Mouse (Mus musculus) testis, adult 2 months (tissue): ENCODE data around the gene St3gal3. TPM values are rescaled to one million over a fixed set of nuclear protein-coding genes. Genes with fewer than 3 reads are reported as not detected.

Source experiments
- H3K27ac ChIP-seq: fragments of 200-500 bp; 2 replicates; pipeline ENCODE4 v1.5.1; 2012; ENCODE audit warnings: low read depth, low read length; ENCODE audit not compliant: control insufficient read depth, insufficient read depth
- H3K27me3 ChIP-seq: fragments of 200-500 bp; 2 replicates; pipeline ENCODE4 v1.6.1; 2012; ENCODE audit warnings: mild to moderate bottlenecking, low read length, moderate library complexity; ENCODE audit not compliant: control insufficient read depth, insufficient read depth
- H3K36me3 ChIP-seq: fragments of 200-500 bp; 2 replicates; pipeline ENCODE4 v1.6.1; 2012; ENCODE audit warnings: mild to moderate bottlenecking, low read length; ENCODE audit not compliant: control insufficient read depth, insufficient read depth
- H3K4me1 ChIP-seq: fragments of 200-500 bp; 2 replicates; pipeline ENCODE4 v1.6.1; 2012; ENCODE audit warnings: low read length; ENCODE audit not compliant: control insufficient read depth, insufficient read depth
- H3K4me3 ChIP-seq: fragments of 200-500 bp; 2 replicates; pipeline ENCODE4 v1.5.1; 2012; ENCODE audit warnings: low read depth, mild to moderate bottlenecking, low read length, moderate library complexity, mixed read lengths; ENCODE audit not compliant: control insufficient read depth
- CTCF ChIP-seq: fragments of 200-500 bp; IDR thresholded peaks from 2 replicates; pipeline ENCODE4 v1.5.1; 2012; ENCODE audit warnings: low read depth, mild to moderate bottlenecking, inconsistent platforms, low read length, moderate library complexity; ENCODE audit not compliant: control insufficient read depth, insufficient read depth, insufficient replicate concordance
- POLR2A ChIP-seq: fragments of 200-500 bp; IDR thresholded peaks from 2 replicates; pipeline ENCODE4 v1.6.1; 2012; ENCODE audit warnings: low read depth, mild to moderate bottlenecking, inconsistent platforms, low read length, moderate library complexity; ENCODE audit not compliant: control insufficient read depth
- polyA plus RNA-seq: library from polyadenylated mRNA; depleted of rRNA; stranded (reverse); fragments of >200 nt; gene quantifications from 2 replicates; pipeline ENCODE4 v1.2.3, GENCODE M21; 2012

The St3gal3 gene
- polyA plus RNA-seq, 1 experiment, result 3.4 TPM

- peaks cover 1% of the 10 kb centered on the region for H3K36me3 ChIP-seq
- no peaks in the 10 kb centered on the region for H3K4me1 ChIP-seq
- TF ChIP-seq POLR2A (no peak), CTCF (no peak; the same call in 1 of the 2 replicates)
- H3K27ac ChIP-seq, result no peak overlapping the region
- H3K4me3 ChIP-seq, result no peak overlapping the region
- H3K27me3 ChIP-seq, result no peaks in the 10 kb centered on the region
Observed at GRCm38 (mm10) chr4:118149055-118149576, 14.4 kb upstream of the St3gal3 start.

GRCm38 (mm10) chr4:118148317-118148687 is 13.6 kb upstream of the St3gal3 start:
- Histone ChIP-seq H3K27ac (no peak overlapping the region), H3K4me1 (no peaks in the 10 kb centered on the region), H3K27me3 (no peaks in the 10 kb centered on the region), H3K4me3 (no peak overlapping the region), H3K36me3 (peaks cover 1% of the 10 kb centered on the region)
- no peak for TF ChIP-seq POLR2A
- TF ChIP-seq CTCF, result no peak

- H3K36me3 ChIP-seq, result peaks cover 1% of the 10 kb centered on the region
- H3K4me3 ChIP-seq, result no peak overlapping the region
- H3K27me3 ChIP-seq, result no peaks in the 10 kb centered on the region
- 0 out of 2 replicates have a peak, but pooled peaks have one; percentile 1 for TF ChIP-seq CTCF
- no peak for TF ChIP-seq POLR2A
- no peaks in the 10 kb centered on the region for H3K4me1 ChIP-seq
- H3K27ac ChIP-seq, result no peak overlapping the region
Observed at GRCm38 (mm10) chr4:118147547-118148316, 13.0 kb upstream of the St3gal3 start.

DNA sequence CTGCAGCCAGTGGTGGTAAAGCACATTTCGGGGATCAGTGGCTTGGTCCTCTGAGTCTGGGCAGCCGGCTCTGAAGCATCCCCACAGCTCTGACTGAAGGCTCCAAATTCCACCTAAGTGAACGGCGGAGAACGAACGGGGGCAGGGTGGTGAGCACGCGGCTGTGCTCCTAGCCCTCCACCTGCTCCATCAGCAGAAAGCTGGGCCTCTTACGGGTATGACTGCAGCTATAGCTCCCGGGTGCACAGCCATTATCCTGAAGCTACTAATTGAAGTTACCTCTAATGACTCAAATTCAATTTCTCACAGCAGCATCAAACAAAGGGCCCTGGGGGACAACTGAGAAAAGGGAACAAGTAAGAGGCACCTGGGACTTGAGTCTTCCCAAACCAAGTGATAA is 12.4 kb upstream of the St3gal3 start:
- no peak overlapping the region for H3K4me3 ChIP-seq
- no peaks in the 10 kb centered on the region for H3K27me3 ChIP-seq
- H3K27ac ChIP-seq, result no peak overlapping the region
- TF ChIP-seq POLR2A, result no peak
- no peak for TF ChIP-seq CTCF
- H3K36me3 ChIP-seq, result peaks cover 3% of the 10 kb centered on the region
- no peaks in the 10 kb centered on the region for H3K4me1 ChIP-seq

DNA sequence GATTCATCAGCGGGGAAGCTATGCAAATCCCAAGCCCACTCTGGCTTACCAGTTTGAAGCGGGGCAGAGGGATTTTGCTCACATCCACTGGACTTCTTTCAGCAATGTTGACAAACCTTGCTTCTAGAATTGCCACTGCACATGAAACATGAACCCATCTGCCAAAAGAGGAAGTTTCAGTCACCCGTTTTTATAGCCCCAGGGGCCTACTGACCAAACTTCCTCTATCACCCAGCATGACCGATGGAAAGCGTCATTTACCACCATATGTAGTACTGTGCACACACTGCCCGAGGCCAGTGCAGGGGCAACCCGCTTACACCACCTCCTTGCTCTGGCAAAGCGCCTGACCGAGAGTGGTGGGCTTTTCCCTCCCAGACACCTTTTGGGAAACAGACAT is 9.6 kb upstream of the St3gal3 start:
- TF ChIP-seq POLR2A, result no peak
- no peak for TF ChIP-seq CTCF
- H3K27ac ChIP-seq, result no peak overlapping the region
- no peaks in the 10 kb centered on the region for H3K4me1 ChIP-seq
- H3K36me3 ChIP-seq, result peaks cover 3% of the 10 kb centered on the region
- no peak overlapping the region for H3K4me3 ChIP-seq
- no peaks in the 10 kb centered on the region for H3K27me3 ChIP-seq

DNA sequence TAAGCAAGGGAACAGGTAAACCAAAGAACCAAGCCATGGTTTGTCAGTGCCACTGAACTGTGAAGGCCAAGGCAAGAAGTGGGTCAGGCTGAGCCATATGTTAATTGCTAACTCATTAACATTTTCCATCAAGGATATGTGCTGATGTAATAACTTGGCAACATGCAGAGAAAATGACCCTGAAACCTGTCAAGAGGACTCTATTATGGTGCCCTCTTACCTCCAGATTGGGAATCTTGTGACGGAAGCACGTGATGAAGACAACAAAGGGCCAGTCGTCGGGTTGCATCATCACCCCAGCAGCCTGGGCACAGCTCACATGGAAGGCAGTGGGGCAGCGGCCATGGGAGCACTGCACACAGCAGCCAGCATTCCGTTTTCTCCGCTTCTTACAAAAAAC is 9.0 kb upstream of the St3gal3 start:
- Histone ChIP-seq H3K4me3 (no peak overlapping the region), H3K27ac (no peak overlapping the region), H3K4me1 (no peaks in the 10 kb centered on the region), H3K27me3 (no peaks in the 10 kb centered on the region), H3K36me3 (peaks cover 3% of the 10 kb centered on the region)
- TF ChIP-seq POLR2A (no peak), CTCF (no peak)

- H3K27me3 ChIP-seq, result no peaks in the 10 kb centered on the region
- H3K36me3 ChIP-seq, result peaks cover 3% of the 10 kb centered on the region
- no peak overlapping the region for H3K27ac ChIP-seq
- H3K4me1 ChIP-seq, result no peaks in the 10 kb centered on the region
- no peak for TF ChIP-seq CTCF
- TF ChIP-seq POLR2A, result no peak
- H3K4me3 ChIP-seq, result no peak overlapping the region
Observed at GRCm38 (mm10) chr4:118141511-118141910, 6.8 kb upstream of the St3gal3 start.
